In genomic region chr16:24979391-24979790, GRCm38 (mm10) we compare ENCODE assay signal across 15 mouse cellular contexts.
"Had no signal": no experiment of that assay in that cellular context is flagged by ENCODE, and none has a peak within 500 bp of the region (broad histone marks: within the 10 kb centered on the region; RNA-seq: fewer than 3 reads in every experiment).

No protein-coding gene starts in this region.

- H3K9ac ChIP-seq: liver, postnatal 0 days; lung, embryonic 14.5 days; midbrain, embryonic 13.5 days; midbrain, embryonic 15.5 days; neural tube, embryonic 12.5 days; stomach, embryonic 15.5 days had no signal

- ATAC-seq: liver, postnatal 0 days; midbrain, embryonic 13.5 days; midbrain, embryonic 15.5 days had no signal

- H3K4me1 ChIP-seq: midbrain, embryonic 13.5 days; midbrain, embryonic 15.5 days; neural tube, embryonic 12.5 days; stomach, embryonic 15.5 days had no signal

- H3K27ac ChIP-seq: midbrain, embryonic 13.5 days; midbrain, embryonic 15.5 days; neural tube, embryonic 12.5 days; stomach, embryonic 15.5 days; stomach, postnatal 0 days had no signal

- H3K36me3 ChIP-seq: midbrain, embryonic 13.5 days; midbrain, embryonic 15.5 days; neural tube, embryonic 12.5 days; stomach, embryonic 15.5 days had no signal

- H3K4me3 ChIP-seq: megakaryocyte, embryonic 14.5 days; midbrain, embryonic 13.5 days; midbrain, embryonic 15.5 days; neural tube, embryonic 12.5 days; stomach, embryonic 15.5 days had no signal

- H3K4me2 ChIP-seq: lung, embryonic 14.5 days; midbrain, embryonic 11.5 days; midbrain, embryonic 13.5 days; midbrain, embryonic 15.5 days; neural tube, embryonic 12.5 days; stomach, embryonic 15.5 days had no signal

- H3K27me3 ChIP-seq: midbrain, embryonic 13.5 days; midbrain, embryonic 15.5 days; neural tube, embryonic 12.5 days; stomach, embryonic 15.5 days had no signal

- H3K9me3 ChIP-seq: megakaryocyte, embryonic 14.5 days; midbrain, embryonic 13.5 days; midbrain, embryonic 15.5 days; neural tube, embryonic 12.5 days; stomach, embryonic 15.5 days had no signal

- DNase-seq: liver, postnatal 0 days; lung, embryonic 14.5 days; lung, postnatal 10 days; lung, postnatal 4 days; right cerebral cortex, postnatal 14 days; thymus, adult 2 months; thymus, postnatal 25 days; thymus, postnatal 4 days had no signal
